Mouse (Mus musculus) heart, adult 18-20 months (tissue): ENCODE measurements around the gene Xrcc5. TPM values are rescaled to one million over a fixed set of nuclear protein-coding genes. Genes with fewer than 3 reads are reported as not detected.
A peak's percentile ranks its signal among the peaks of the same experiment; 100 is the strongest.

ENCODE experiments used
- DNase-seq, 2 experiments: peaks; one replicate each; pipeline ENCODE4 v3.0.0; 2021 to 2022; ENCODE audit warnings: mixed read lengths in 1 of 2
- total RNA-seq, 2 experiments: library from RNA; stranded (reverse); gene quantifications; 2 replicates each; pipeline ENCODE4 v1.2.3; 2021

Gene Xrcc5
- total RNA-seq, 2 experiments from 2014 or later = 16.4 to 19.7 TPM

- peak in 1 of 2 experiments; percentile 49 for DNase-seq
Measured at GRCm38 (mm10) chr1:72313399-72314039, 6.3 kb downstream of the Xrcc5 start.

- no peak for DNase-seq
Measured at GRCm38 (mm10) chr1:72315447-72315846, 8.2 kb downstream of the Xrcc5 start.

GRCm38 (mm10) chr1:72316409-72316808 is 9.2 kb downstream of the Xrcc5 start:
- no peak for DNase-seq

- no peak for DNase-seq
Measured at GRCm38 (mm10) chr1:72316901-72317300, 9.7 kb downstream of the Xrcc5 start.

- DNase-seq = no peak
Measured at GRCm38 (mm10) chr1:72320759-72321158, 13.5 kb downstream of the Xrcc5 start.

GRCm38 (mm10) chr1:72323248-72323647 is 16.0 kb downstream of the Xrcc5 start:
- no peak for DNase-seq

GRCm38 (mm10) chr1:72326162-72326821 is 19.1 kb downstream of the Xrcc5 start:
- peak; percentile 38 to 73 for DNase-seq

- DNase-seq = no peak
Measured at GRCm38 (mm10) chr1:72334807-72335206, 27.6 kb downstream of the Xrcc5 start.

GRCm38 (mm10) chr1:72336780-72337179 is 29.6 kb downstream of the Xrcc5 start:
- no peak for DNase-seq

GRCm38 (mm10) chr1:72338341-72338740 is 31.1 kb downstream of the Xrcc5 start:
- no peak for DNase-seq

- DNase-seq = no peak
Measured at GRCm38 (mm10) chr1:72347873-72348272, 40.7 kb downstream of the Xrcc5 start.

GRCm38 (mm10) chr1:72354856-72355255 is 47.6 kb downstream of the Xrcc5 start:
- DNase-seq = no peak

- DNase-seq = no peak
Measured at GRCm38 (mm10) chr1:72358216-72358615, 51.0 kb downstream of the Xrcc5 start.

- no peak for DNase-seq
Measured at GRCm38 (mm10) chr1:72359462-72359861, 52.2 kb downstream of the Xrcc5 start.

- DNase-seq = no peak
Measured at GRCm38 (mm10) chr1:72360809-72361208, 53.6 kb downstream of the Xrcc5 start.

GRCm38 (mm10) chr1:72364661-72365060 is 57.4 kb downstream of the Xrcc5 start:
- peak; percentile 11 to 27 for DNase-seq

- DNase-seq = no peak
Measured at GRCm38 (mm10) chr1:72372512-72372911, 65.3 kb downstream of the Xrcc5 start.

- no peak for DNase-seq
Measured at GRCm38 (mm10) chr1:72372913-72373312, 65.7 kb downstream of the Xrcc5 start.

- no peak for DNase-seq
Measured at GRCm38 (mm10) chr1:72373648-72374047, 66.4 kb downstream of the Xrcc5 start.

GRCm38 (mm10) chr1:72374049-72374448 is 66.8 kb downstream of the Xrcc5 start:
- no peak for DNase-seq

- DNase-seq = no peak
Measured at GRCm38 (mm10) chr1:72378151-72378550, 70.9 kb downstream of the Xrcc5 start.

- no peak for DNase-seq
Measured at GRCm38 (mm10) chr1:72379752-72380353, 72.6 kb downstream of the Xrcc5 start.

- DNase-seq = no peak
Measured at GRCm38 (mm10) chr1:72380544-72380943, 73.3 kb downstream of the Xrcc5 start.

GRCm38 (mm10) chr1:72383056-72383455 is 75.8 kb downstream of the Xrcc5 start:
- no peak for DNase-seq
